Mouse (Mus musculus) adrenal gland, adult (tissue): ENCODE results near the gene Dazl.

Experiments used
- DNase-seq, 2 experiments: peaks; one replicate each; pipeline ENCODE4 v3.0.0; 2022 to 2023; ENCODE audit warnings: low spot score in 1 of 2; ENCODE audit not compliant: inconsistent age in 2 of 2

Dazl gene

GRCm38 (mm10) chr17:50293241-50293731 is at the start of gene Dazl:
Gene Dazl, minus strand, starts transcription at chr17:50293636.
- no peak for DNase-seq

- no peak for DNase-seq
These were observed 48.6 kb upstream of the Dazl start for GRCm38 (mm10) chr17:50341850-50342544.

- no peak for DNase-seq
These were observed 45.5 kb upstream of the Dazl start for GRCm38 (mm10) chr17:50338901-50339300.

- no peak for DNase-seq
These were observed 42.3 kb upstream of the Dazl start for GRCm38 (mm10) chr17:50335776-50336175.

- DNase-seq = no peak
These were observed 41.3 kb upstream of the Dazl start for GRCm38 (mm10) chr17:50334694-50335093.

- DNase-seq = no peak
These were observed 38.5 kb upstream of the Dazl start for GRCm38 (mm10) chr17:50332012-50332300.

- peak; percentile 73 to 80 for DNase-seq
These were observed 38.0 kb upstream of the Dazl start for GRCm38 (mm10) chr17:50331171-50332011.

GRCm38 (mm10) chr17:50330245-50330644 is 36.8 kb upstream of the Dazl start:
- peak in 1 of 2 experiments; percentile 42 for DNase-seq

GRCm38 (mm10) chr17:50324658-50325057 is 31.2 kb upstream of the Dazl start:
- no peak for DNase-seq

GRCm38 (mm10) chr17:50318810-50319209 is 25.4 kb upstream of the Dazl start:
- DNase-seq = no peak

- DNase-seq = no peak
These were observed 23.0 kb upstream of the Dazl start for GRCm38 (mm10) chr17:50316216-50317150.

- no peak for DNase-seq
These were observed 16.8 kb upstream of the Dazl start for GRCm38 (mm10) chr17:50310148-50310802.

GRCm38 (mm10) chr17:50309512-50310072 is 16.2 kb upstream of the Dazl start:
- DNase-seq = no peak

GRCm38 (mm10) chr17:50308880-50309279 is 15.4 kb upstream of the Dazl start:
- DNase-seq = no peak

- DNase-seq = no peak
These were observed 14.7 kb upstream of the Dazl start for GRCm38 (mm10) chr17:50308059-50308647.

- DNase-seq = no peak
These were observed 9.4 kb upstream of the Dazl start for GRCm38 (mm10) chr17:50302867-50303266.

- no peak for DNase-seq
These were observed 6.9 kb upstream of the Dazl start for GRCm38 (mm10) chr17:50300171-50300841.

GRCm38 (mm10) chr17:50298821-50299220 is 5.4 kb upstream of the Dazl start:
- no peak for DNase-seq

- DNase-seq = peak in 1 of 2 experiments; percentile 38
These were observed 1.3 kb upstream of the Dazl start for GRCm38 (mm10) chr17:50294726-50295125.
